Mouse (Mus musculus): ENCODE measurements around the gene 4930438A08Rik.

Gene 4930438A08Rik

DNA sequence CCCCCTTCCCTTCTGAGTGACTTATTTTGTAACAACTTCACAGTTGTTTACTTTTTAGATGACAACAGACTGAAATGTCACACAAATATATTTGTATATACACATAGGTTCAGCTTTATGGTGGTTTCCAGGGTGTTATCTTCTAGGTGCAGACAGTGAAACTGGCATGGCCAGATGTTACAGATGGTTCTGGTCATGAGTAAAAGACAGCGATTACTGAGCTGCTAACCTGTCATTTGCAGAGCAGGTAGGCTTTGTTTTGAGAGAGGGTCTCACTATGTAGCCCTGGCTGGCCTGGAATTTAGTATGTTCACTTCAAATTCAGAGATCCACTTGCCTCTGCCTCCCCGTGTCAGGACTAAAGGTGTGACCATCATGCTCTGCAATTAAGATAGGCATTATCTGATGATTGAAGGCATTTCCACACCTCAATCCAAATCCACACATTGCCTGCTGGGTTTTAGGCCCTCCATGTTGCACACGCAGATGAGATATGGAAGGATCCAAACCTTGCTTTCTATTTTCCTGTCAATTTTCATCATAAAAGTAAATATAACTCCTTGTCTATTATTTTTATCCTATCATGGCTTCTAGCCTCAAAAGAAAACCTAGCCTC lies 50.1 kb downstream of the 4930438A08Rik start:
- no peak for DNase-seq (ENCODE audit: low spot score)

DNA sequence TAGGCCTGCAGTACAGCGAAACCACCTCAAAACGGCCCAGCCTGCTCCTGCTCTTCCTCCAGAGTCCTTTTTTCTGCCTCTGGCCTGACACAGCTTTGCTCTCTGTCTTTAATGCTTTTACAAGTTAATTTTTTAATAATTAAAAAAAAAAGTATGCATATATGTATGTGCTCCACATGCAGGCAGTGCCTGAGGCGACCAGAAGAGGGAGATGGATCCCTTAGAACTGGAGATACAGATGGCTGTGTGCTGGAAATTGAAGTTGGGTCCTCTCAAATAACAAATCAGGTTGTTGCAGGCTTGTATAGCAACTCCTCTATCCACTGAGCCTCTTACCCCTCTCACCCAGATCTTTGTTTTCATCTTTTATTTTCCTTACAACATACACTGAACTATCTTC lies 52.2 kb downstream of the 4930438A08Rik start:
- no peak for DNase-seq (ENCODE audit: low spot score)

DNA sequence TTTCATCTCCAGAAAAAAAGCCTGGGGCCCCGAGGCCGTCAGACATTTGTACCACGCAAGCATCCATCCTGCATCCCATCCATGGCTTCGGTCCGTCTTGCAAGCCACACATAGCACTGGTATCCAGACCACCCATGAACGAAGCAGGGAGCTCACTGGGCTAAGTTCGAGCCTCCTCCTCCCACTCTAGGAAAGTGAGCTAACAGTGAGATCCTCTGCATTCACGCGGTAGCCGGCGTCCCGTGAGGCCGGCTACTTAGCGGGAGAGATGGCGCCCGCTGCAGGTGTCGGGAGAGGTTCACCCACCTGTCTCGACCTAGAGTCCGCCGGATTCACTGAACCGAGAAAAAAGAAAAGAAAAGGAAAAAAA lies 55.3 kb downstream of the 4930438A08Rik start:
- DNase-seq (ENCODE audit: low spot score) = no peak

DNA sequence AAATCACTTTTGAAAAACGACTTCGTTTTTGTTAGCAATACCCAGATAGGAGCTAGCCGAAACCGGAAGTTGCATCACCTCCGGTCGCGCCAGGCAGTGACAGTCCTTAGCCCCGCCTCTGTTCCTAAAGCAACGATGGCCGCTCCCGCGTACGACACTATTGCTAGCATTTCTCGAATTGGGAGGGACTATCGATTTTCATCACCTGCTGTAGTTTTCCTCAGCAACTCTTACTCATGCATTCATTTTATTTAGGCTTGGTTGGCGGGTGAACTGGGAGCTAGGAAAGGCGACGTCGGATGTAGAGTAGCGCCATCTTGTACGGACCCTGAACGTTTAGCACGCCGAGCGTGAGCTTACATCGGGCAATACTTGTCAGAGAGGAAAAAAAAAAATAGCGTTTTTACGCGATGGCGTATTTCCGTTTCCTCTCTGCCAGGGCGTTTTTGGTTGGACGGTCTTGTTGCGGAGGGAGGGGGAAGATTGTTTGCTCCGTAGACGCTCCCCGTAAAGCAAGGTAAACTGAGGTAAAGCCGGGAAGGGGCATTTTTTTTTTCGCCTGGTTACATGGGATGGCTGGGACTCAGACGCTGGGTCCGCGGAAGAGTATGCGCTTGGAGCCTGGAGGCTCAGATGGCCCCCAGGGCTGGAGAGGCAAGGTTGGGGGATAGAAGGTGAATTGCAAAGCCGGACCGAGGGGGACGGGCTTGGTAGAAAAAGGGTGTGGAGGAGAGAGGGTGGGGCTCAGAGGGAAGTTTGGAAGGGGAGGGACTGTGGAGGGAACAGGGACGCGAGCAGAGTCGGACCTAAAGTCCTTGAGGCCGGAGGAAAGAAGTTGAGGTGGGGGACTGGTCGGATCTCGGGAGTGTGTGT lies 55.9 kb downstream of the 4930438A08Rik start, which contains the start of the genes Zfp672 and Sh3bp5l:
Gene Zfp672 (minus strand): TSS at position 64 of the 873 bp plus-strand sequence.
Gene Sh3bp5l (plus strand): TSS at position 449 of the 873 bp plus-strand sequence.
- peak; percentile 96 for DNase-seq (ENCODE audit: low spot score)

DNA sequence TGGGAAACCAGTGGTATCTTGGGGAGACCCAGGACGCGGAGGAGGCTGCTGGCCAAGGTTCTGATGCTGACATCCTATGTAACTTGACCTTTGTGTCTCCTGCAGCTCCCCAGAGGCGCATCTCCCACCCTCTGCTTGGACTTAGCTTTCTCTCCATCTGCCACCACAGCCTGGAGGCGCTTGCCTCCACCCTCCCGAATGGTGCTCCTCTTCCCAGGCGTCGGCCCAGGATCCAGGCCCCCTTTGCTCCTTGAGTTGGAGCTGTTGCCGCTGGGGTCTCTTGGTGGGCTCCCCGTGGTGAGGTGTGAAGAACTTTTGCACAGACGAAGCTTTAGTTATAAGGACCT lies 56.5 kb downstream of the 4930438A08Rik start:
- no peak for DNase-seq (ENCODE audit: low spot score)

DNA sequence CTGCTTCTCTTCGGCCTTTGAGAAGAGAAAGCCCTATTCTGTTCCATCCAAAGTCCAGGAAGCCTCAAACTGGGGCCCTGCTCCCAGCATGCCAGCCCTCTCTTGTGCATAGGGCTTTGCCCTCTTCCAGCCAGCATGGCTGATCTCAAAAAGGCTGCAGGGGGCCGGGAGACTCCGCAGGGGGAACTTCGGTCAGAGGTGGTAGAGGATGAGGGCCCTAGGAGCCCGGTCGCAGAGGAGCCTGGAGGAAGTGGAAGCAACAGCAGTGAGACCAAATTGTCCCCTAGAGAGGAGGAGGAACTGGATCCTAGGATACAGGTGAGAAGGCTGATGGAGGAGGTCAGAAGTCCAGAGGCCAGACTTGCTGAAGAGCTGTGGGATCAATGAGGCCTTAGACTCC lies 56.9 kb downstream of the 4930438A08Rik start:
- DNase-seq (ENCODE audit: low spot score) = no peak

DNA sequence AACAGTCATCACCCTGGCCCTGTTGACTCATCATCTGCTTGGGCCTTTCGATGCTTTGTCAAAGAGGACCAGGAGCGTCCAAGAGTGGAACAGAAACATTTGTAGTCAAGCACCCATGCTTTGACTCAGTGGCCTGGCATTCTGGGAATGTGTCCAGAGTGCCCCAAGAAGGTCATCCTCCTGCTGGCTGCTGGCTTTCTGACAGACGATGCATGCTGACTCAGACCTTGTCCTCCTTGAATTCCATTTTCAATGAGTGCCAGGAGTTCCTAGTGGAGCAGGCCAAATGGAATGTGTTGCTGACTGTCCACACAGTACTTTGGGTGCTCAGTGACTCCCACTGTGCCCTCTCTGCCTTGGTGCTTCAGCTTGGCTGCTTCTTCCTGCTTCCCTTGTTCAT lies 60.1 kb downstream of the 4930438A08Rik start:
- DNase-seq (ENCODE audit: low spot score) = peak; percentile 49

Measured in lung, postnatal 25 days (tissue).